Mouse (Mus musculus) left cerebral cortex, adult 18-20 months (tissue): ENCODE data around the gene Otor. TPM values are rescaled to one million over a fixed set of nuclear protein-coding genes. Genes with fewer than 3 reads are reported as not detected.

Source experiments
- DNase-seq, 2 experiments: peaks; one replicate each; pipeline ENCODE4 v3.0.0; 2021 to 2022; ENCODE audit warnings: low spot score in 2 of 2, mixed read lengths in 1 of 2
- long read RNA-seq, 2 experiments: library from polyadenylated mRNA; stranded (forward); transcript quantifications; one replicate each; pipeline ENCODE4 v2.0.0; 2021
- total RNA-seq, 2 experiments: library from RNA; stranded (reverse); gene quantifications; 2 replicates each; pipeline ENCODE4 v1.2.3; 2021

Otor gene
- total RNA-seq: not detected
- long read RNA-seq, experiment 1: 0 reads
- long read RNA-seq, experiment 2: 0 reads

- no peak for DNase-seq
Observed at GRCm38 (mm10) chr2:143078198-143078851, at the start of gene Otor. TSS of gene Otor (plus strand) at chr2:143078473.

- DNase-seq: no peak
Observed at GRCm38 (mm10) chr2:143031283-143031682, 47.0 kb upstream of the Otor start.

GRCm38 (mm10) chr2:143032378-143033255 is 45.7 kb upstream of the Otor start:
- no peak for DNase-seq

GRCm38 (mm10) chr2:143034350-143035085 is 43.8 kb upstream of the Otor start:
- DNase-seq: peak; percentile 13 to 39

- DNase-seq: peak; percentile 24 to 50
Observed at GRCm38 (mm10) chr2:143035086-143035593, 43.1 kb upstream of the Otor start.

- no peak for DNase-seq
Observed at GRCm38 (mm10) chr2:143041596-143041995, 36.7 kb upstream of the Otor start.

- no peak for DNase-seq
Observed at GRCm38 (mm10) chr2:143055251-143055650, 23.0 kb upstream of the Otor start.

- peak; percentile 3 to 8 for DNase-seq
Observed at GRCm38 (mm10) chr2:143056736-143057135, 21.5 kb upstream of the Otor start.

GRCm38 (mm10) chr2:143062432-143062811 is 15.9 kb upstream of the Otor start:
- peak in 1 of 2 experiments; percentile 3 for DNase-seq

GRCm38 (mm10) chr2:143062812-143063792 is 15.2 kb upstream of the Otor start, which contains the start of gene Snrpb2:
TSS of gene Snrpb2 (plus strand) at chr2:143063039.
- DNase-seq: peak; percentile 90 to 91

GRCm38 (mm10) chr2:143065914-143066313 is 12.4 kb upstream of the Otor start:
- no peak for DNase-seq

- no peak for DNase-seq
Observed at GRCm38 (mm10) chr2:143081693-143082092, 3.4 kb downstream of the Otor start.

GRCm38 (mm10) chr2:143084852-143085397 is 6.7 kb downstream of the Otor start:
- DNase-seq: no peak

- DNase-seq: no peak
Observed at GRCm38 (mm10) chr2:143089866-143090265, 11.6 kb downstream of the Otor start.

- peak; percentile 80 to 84 for DNase-seq
Observed at GRCm38 (mm10) chr2:143093726-143094125, 15.5 kb downstream of the Otor start.

- DNase-seq: no peak
Observed at GRCm38 (mm10) chr2:143094761-143095160, 16.5 kb downstream of the Otor start.

GRCm38 (mm10) chr2:143097170-143097569 is 18.9 kb downstream of the Otor start:
- DNase-seq: no peak

- peak in 1 of 2 experiments; percentile 32 for DNase-seq
Observed at GRCm38 (mm10) chr2:143113859-143114258, 35.6 kb downstream of the Otor start.

- DNase-seq: peak; percentile 52 to 64
Observed at GRCm38 (mm10) chr2:143114716-143115115, 36.4 kb downstream of the Otor start.

GRCm38 (mm10) chr2:143117453-143117852 is 39.2 kb downstream of the Otor start:
- peak; percentile 44 to 67 for DNase-seq
